Mouse (Mus musculus) gonadal fat pad, adult 2 months (tissue): ENCODE data around the gene Serpina1c. TPM values are rescaled to one million over a fixed set of nuclear protein-coding genes. Genes with fewer than 3 reads are reported as not detected.
"Not testable (repeated sequence)": the region's sequence is repeated elsewhere in the genome, so short reads cannot be mapped to it uniquely, and the experiment has no call there.

Experiments
- DNase-seq: peaks from one replicate; pipeline ENCODE4 v3.0.0-alpha.2; 2012; ENCODE audit warnings: low read depth
- polyA plus RNA-seq: library from polyadenylated mRNA; depleted of rRNA; stranded (reverse); fragments of >200 nt; gene quantifications from 2 replicates; pipeline ENCODE4 v1.2.3, GENCODE M21; 2012; rRNA removed

Serpina1c gene
- 5.4 and 7.3 TPM in 2 replicates for polyA plus RNA-seq

GRCm38 (mm10) chr12:103904837-103905340 lies at the start of gene Serpina1c:
TSS of gene Serpina1c (minus strand) at chr12:103904887.
- DNase-seq, result not testable (repeated sequence)

- not testable (repeated sequence) for DNase-seq
Observed at GRCm38 (mm10) chr12:103952972-103953371, 48.3 kb upstream of the Serpina1c start.

- DNase-seq, result no peak
Observed at GRCm38 (mm10) chr12:103946243-103946642, 41.6 kb upstream of the Serpina1c start.

GRCm38 (mm10) chr12:103909181-103909580 lies 4.5 kb upstream of the Serpina1c start:
- DNase-seq, result not testable (repeated sequence)

GRCm38 (mm10) chr12:103907746-103908145 lies 3.1 kb upstream of the Serpina1c start:
- DNase-seq, result not testable (repeated sequence)

- DNase-seq, result not testable (repeated sequence)
Observed at GRCm38 (mm10) chr12:103901929-103902328, 2.8 kb downstream of the Serpina1c start.

GRCm38 (mm10) chr12:103866873-103867272 lies 37.8 kb downstream of the Serpina1c start:
- not testable (repeated sequence) for DNase-seq

GRCm38 (mm10) chr12:103863101-103863974 lies 41.3 kb downstream of the Serpina1c start, which contains the start of gene Serpina1a:
TSS of gene Serpina1a (minus strand) at chr12:103863562.
- not testable (repeated sequence) for DNase-seq

- DNase-seq, result no peak
Observed at GRCm38 (mm10) chr12:103860976-103861375, 43.7 kb downstream of the Serpina1c start.

- not testable (repeated sequence) for DNase-seq
Observed at GRCm38 (mm10) chr12:103860571-103860970, 44.1 kb downstream of the Serpina1c start.

- DNase-seq, result not testable (repeated sequence)
Observed at GRCm38 (mm10) chr12:103859584-103859983, 45.1 kb downstream of the Serpina1c start.

- DNase-seq, result not testable (repeated sequence)
Observed at GRCm38 (mm10) chr12:103853032-103853431, 51.7 kb downstream of the Serpina1c start.

Other genes with a start within 250 kb of the Serpina1c start
- 0.07 and 0.22 TPM in 2 replicates for gene Serpina6, start 247.7 kb downstream of the Serpina1c start, polyA plus RNA-seq
- 428 and 754 TPM in 2 replicates for gene Serpina16, start 228.7 kb downstream of the Serpina1c start, polyA plus RNA-seq
- 1,703 and 1,721 TPM in 2 replicates for gene Serpina1f, start 209.4 kb downstream of the Serpina1c start, polyA plus RNA-seq
- gene Serpina1d, start 131.3 kb downstream of the Serpina1c start, polyA plus RNA-seq, result 2.5 and 4.3 TPM in 2 replicates
- gene Serpina1b, start 74.5 kb downstream of the Serpina1c start, polyA plus RNA-seq, result 5.8 and 97.4 TPM in 2 replicates
- gene Serpina1a, start 41.3 kb downstream of the Serpina1c start, polyA plus RNA-seq, result 4.8 and 41.4 TPM in 2 replicates
- 0.36 and 0.85 TPM in 2 replicates for gene Serpina1e, start 54.1 kb upstream of the Serpina1c start, polyA plus RNA-seq
- gene Serpina11, start 85.1 kb upstream of the Serpina1c start, polyA plus RNA-seq, result not detected in 2 replicates
- not detected in 2 replicates for gene Serpina9, start 108.9 kb upstream of the Serpina1c start, polyA plus RNA-seq
- 0.07 TPM in 1 of 2 replicates, not detected in the other for gene Serpina12, start 139.6 kb upstream of the Serpina1c start, polyA plus RNA-seq
- gene Serpina5, start 196.2 kb upstream of the Serpina1c start, polyA plus RNA-seq, result 0.05 and 0.14 TPM in 2 replicates
- gene Serpina3a, start 207.8 kb upstream of the Serpina1c start, polyA plus RNA-seq, result not detected in 2 replicates
- 0.08 and 0.91 TPM in 2 replicates for gene Serpina3b, start 223.1 kb upstream of the Serpina1c start, polyA plus RNA-seq
- 49.4 and 89.8 TPM in 2 replicates for gene Serpina3c, start 249.0 kb upstream of the Serpina1c start, polyA plus RNA-seq